Mouse (Mus musculus): ENCODE measurements around the gene Lpcat1.

Lpcat1 gene

GRCm38 (mm10) chr13:73512776-73513673 lies 46.0 kb downstream of the Lpcat1 start:
- in situ Hi-C loops (cut with MboI, MseI) = no loop called here

GRCm38 (mm10) chr13:73516886-73517285 lies 49.9 kb downstream of the Lpcat1 start:
- in situ Hi-C loops (cut with MboI, MseI) = loop anchor here (5.0 kb wide), 1 partner anchor 105 kb away; no protein-coding TSS in a partner anchor

GRCm38 (mm10) chr13:73533716-73534115 lies 66.7 kb downstream of the Lpcat1 start:
- in situ Hi-C loops (cut with MboI, MseI) = no loop called here

GRCm38 (mm10) chr13:73535287-73535686 lies 68.3 kb downstream of the Lpcat1 start:
- in situ Hi-C loops (cut with MboI, MseI) = no loop called here

GRCm38 (mm10) chr13:73536403-73536821 lies 69.4 kb downstream of the Lpcat1 start, which contains the start of gene Slc6a3:
Gene Slc6a3 (plus strand): TSS chr13:73536747.
- in situ Hi-C loops (cut with MboI, MseI) = no loop called here

GRCm38 (mm10) chr13:73536824-73537223 lies 69.8 kb downstream of the Lpcat1 start:
- in situ Hi-C loops (cut with MboI, MseI) = no loop called here

- in situ Hi-C loops (cut with MboI, MseI) = loop anchor here (25.0 kb wide), 1 partner anchor 1498 kb away; no protein-coding TSS in a partner anchor
Observed at GRCm38 (mm10) chr13:73564201-73564600, 97.2 kb downstream of the Lpcat1 start.
